Mouse (Mus musculus): ENCODE measurements around the gene Prg2. TPM values are rescaled to one million over a fixed set of nuclear protein-coding genes. Genes with fewer than 3 reads are reported as not detected.

Prg2 gene
- polyA plus RNA-seq (2014; fragmentation: Illumina TruSeq; extraction: RNeasy Lipid Tissue Mini Kit (QIAGEN cat#74804); ENCODE audit: low read depth, low replicate concordance), result not detected

DNA sequence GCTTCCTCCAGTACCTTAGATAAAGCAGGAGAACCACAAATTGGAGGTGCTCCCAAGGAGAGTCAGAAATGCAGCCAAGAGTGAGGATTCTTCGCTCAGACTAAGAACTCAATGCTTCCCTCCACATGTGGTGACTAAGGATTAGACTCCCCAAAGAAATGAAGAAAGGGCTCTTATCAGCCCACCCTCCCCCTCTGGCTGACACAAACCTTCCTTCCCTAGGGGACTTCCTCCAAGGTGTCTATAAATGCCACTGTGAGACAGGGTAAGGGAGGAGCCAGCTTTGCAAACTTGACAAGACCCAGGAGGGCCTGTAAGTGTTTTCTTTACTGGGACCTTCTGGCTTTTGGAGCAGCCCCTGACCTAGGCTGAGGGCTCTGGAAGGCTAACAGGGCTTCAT is at the start of gene Prg2:
TSS of gene Prg2 (plus strand) at position 274 of the 400 bp plus-strand sequence.

DNA sequence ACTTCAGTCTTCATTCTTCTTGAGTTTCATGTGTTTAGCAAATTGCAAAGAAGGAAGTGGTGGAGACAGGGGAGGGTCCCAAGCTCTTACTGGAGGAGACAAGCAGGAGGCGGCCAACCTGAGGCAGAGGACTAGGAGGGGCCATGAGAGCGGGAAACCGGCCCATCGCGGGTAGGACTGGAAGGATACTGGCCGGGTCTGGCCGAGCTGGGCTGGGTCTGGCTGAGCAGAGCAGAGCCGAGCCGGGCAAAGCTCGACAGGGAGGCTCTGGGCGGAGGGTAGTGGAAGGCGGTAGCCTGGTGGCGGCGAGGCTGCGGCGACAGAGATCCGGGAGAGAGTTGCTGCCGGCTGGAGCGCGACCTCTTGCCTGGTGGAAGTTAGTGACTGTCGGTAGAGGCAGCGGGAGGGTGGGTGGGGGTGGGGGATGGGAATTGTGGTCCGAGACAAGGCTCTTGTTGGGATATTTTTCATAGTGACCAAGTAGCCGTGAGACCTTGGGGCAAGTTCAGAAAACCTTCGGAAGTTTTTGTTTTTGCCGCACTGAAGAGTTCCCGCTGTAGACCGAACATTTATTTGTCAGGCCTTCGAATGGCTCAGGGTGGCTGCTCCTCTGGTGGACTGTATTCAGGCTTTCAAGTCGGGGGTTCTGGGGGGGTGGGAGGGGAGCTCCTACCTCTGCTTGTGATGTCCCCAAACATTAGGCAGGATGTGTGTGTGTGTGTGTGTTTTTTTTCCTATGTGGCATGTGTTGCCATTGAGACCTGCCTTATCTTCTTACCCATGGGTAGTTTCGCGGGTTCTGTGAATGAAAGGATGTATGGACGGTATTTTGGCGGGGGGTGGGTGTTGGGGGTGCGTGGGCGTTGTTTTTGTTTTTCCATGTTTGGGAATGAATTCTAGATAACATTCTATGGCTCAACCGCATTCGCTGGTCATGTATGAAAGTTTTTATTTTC is 43.5 kb upstream of the Prg2 start, which contains the start of gene Slc43a3:
TSS of gene Slc43a3 (plus strand) at position 106 of the 956 bp plus-strand sequence.

DNA sequence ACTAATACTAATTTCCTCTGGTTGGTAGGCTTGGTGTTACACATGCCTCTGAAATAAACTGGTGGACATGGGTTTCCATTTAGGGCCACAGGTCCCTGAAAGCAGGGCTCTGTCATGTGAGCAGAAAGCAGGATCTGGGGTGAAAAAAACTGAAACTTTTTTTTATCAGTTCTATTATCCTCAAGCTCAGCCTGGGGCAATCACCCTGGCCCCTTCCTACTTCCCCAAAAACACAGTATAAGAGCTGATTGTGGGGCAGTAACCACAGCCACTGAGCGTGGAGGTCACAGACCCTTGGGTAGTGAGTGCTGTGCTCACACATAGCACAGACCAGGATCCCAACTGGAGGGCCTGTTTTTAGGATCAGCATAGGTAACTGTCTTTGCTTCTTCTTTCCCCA is 7.7 kb downstream of the Prg2 start, which contains the start of gene Prg3:
TSS of gene Prg3 (plus strand) at position 286 of the 400 bp plus-strand sequence.

Other genes with a start within 250 kb of the Prg2 start
- gene Ypel4, start 246.4 kb upstream of the Prg2 start, polyA plus RNA-seq (2014; fragmentation: Illumina TruSeq; extraction: RNeasy Lipid Tissue Mini Kit (QIAGEN cat#74804); ENCODE audit: low read depth, low replicate concordance), result 2.0 TPM
- gene Gm19426, start 236.8 kb upstream of the Prg2 start, polyA plus RNA-seq (2014; fragmentation: Illumina TruSeq; extraction: RNeasy Lipid Tissue Mini Kit (QIAGEN cat#74804); ENCODE audit: low read depth, low replicate concordance), result not detected
- gene Serping1, start 205.0 kb upstream of the Prg2 start, polyA plus RNA-seq (2014; fragmentation: Illumina TruSeq; extraction: RNeasy Lipid Tissue Mini Kit (QIAGEN cat#74804); ENCODE audit: low read depth, low replicate concordance), result 23.3 TPM
- 21.1 TPM for gene Ube2l6, start 181.6 kb upstream of the Prg2 start, polyA plus RNA-seq (2014; fragmentation: Illumina TruSeq; extraction: RNeasy Lipid Tissue Mini Kit (QIAGEN cat#74804); ENCODE audit: low read depth, low replicate concordance)
- not detected for gene Smtnl1, start 157.8 kb upstream of the Prg2 start, polyA plus RNA-seq (2014; fragmentation: Illumina TruSeq; extraction: RNeasy Lipid Tissue Mini Kit (QIAGEN cat#74804); ENCODE audit: low read depth, low replicate concordance)
- 1.4 TPM for gene Timm10, start 153.5 kb upstream of the Prg2 start, polyA plus RNA-seq (2014; fragmentation: Illumina TruSeq; extraction: RNeasy Lipid Tissue Mini Kit (QIAGEN cat#74804); ENCODE audit: low read depth, low replicate concordance)
- gene Slc43a1, start 141.6 kb upstream of the Prg2 start, polyA plus RNA-seq (2014; fragmentation: Illumina TruSeq; extraction: RNeasy Lipid Tissue Mini Kit (QIAGEN cat#74804); ENCODE audit: low read depth, low replicate concordance), result 2.2 TPM
- gene Rtn4rl2, start 93.8 kb upstream of the Prg2 start, polyA plus RNA-seq (2014; fragmentation: Illumina TruSeq; extraction: RNeasy Lipid Tissue Mini Kit (QIAGEN cat#74804); ENCODE audit: low read depth, low replicate concordance), result not detected
- 25.2 TPM for gene Slc43a3, start 43.9 kb upstream of the Prg2 start, polyA plus RNA-seq (2014; fragmentation: Illumina TruSeq; extraction: RNeasy Lipid Tissue Mini Kit (QIAGEN cat#74804); ENCODE audit: low read depth, low replicate concordance)
- gene Prg3, start 7.8 kb downstream of the Prg2 start, polyA plus RNA-seq (2014; fragmentation: Illumina TruSeq; extraction: RNeasy Lipid Tissue Mini Kit (QIAGEN cat#74804); ENCODE audit: low read depth, low replicate concordance), result not detected
- gene Ssrp1, start 56.8 kb downstream of the Prg2 start, polyA plus RNA-seq (2014; fragmentation: Illumina TruSeq; extraction: RNeasy Lipid Tissue Mini Kit (QIAGEN cat#74804); ENCODE audit: low read depth, low replicate concordance), result 82.5 TPM
- gene P2rx3, start 57.0 kb downstream of the Prg2 start, polyA plus RNA-seq (2014; fragmentation: Illumina TruSeq; extraction: RNeasy Lipid Tissue Mini Kit (QIAGEN cat#74804); ENCODE audit: low read depth, low replicate concordance), result 0.54 TPM
- gene Tnks1bp1, start 67.6 kb downstream of the Prg2 start, polyA plus RNA-seq (2014; fragmentation: Illumina TruSeq; extraction: RNeasy Lipid Tissue Mini Kit (QIAGEN cat#74804); ENCODE audit: low read depth, low replicate concordance), result 1.4 TPM
- 4.4 TPM for gene Aplnr, start 155.8 kb downstream of the Prg2 start, polyA plus RNA-seq (2014; fragmentation: Illumina TruSeq; extraction: RNeasy Lipid Tissue Mini Kit (QIAGEN cat#74804); ENCODE audit: low read depth, low replicate concordance)
- 3.7 TPM for gene Lrrc55, start 216.7 kb downstream of the Prg2 start, polyA plus RNA-seq (2014; fragmentation: Illumina TruSeq; extraction: RNeasy Lipid Tissue Mini Kit (QIAGEN cat#74804); ENCODE audit: low read depth, low replicate concordance)

Data from sigmoid colon, adult 10 weeks (tissue).